Mouse (Mus musculus): ENCODE measurements at regions not wholly inside any gene's neighbourhood (a gene's known extent, or its start where the extent isn't known, plus 50 kb on each side); places are given as distances from the start of the nearest gene placed in this dataset.
A peak's percentile ranks its signal among the peaks of the same experiment; 100 is the strongest.

GRCm38 (mm10) chr14:105841888-105842287 lies 54.7 kb downstream of the Spry2 start:
- DNase-seq (ENCODE audit: low spot score), result peak; percentile 12

DNA sequence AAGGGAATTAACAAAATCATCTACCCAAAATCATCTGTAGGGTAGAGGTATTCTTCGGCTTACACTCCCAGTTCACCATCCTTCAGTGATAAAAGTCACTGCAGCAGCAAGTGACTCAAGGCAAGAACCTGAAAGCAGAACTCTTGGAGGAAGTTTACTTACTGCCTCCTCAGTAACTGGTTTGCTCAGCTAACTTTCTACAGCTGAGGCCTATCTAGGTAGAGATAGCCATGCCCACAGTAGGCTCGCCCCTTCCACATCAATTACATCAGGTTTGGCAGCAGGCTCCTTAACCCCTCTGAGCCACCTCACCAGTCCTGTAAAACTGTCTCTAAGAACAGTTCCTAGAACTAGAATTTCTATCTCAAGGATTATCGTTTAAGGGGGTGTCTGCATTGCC lies 59.1 kb downstream of the Spry2 start:
- no peak for DNase-seq (ENCODE audit: low spot score)

DNA sequence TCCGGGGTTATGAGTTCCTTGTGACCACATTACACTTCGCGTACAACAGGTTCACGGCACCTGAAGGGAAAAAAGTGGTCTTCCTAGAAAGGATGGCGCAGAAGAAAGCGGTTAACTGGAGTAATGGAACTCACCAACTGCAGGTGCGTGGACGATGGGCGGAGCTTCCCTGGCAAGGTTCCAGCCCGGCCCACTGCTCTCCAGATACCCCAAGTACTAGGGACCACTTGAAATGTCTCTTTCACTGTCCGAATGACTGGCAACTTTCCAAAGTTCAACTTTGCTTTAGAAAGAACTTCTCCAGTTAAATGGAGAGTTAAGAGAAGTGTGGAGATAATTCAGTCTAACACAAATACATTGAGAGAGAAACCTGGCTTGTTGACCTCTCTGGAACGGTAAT lies 65.9 kb downstream of the Spry2 start:
- DNase-seq (ENCODE audit: low spot score), result no peak

- DNase-seq (ENCODE audit: low spot score), result no peak
Observed at GRCm38 (mm10) chr14:105830301-105830700, 66.3 kb downstream of the Spry2 start.

DNA sequence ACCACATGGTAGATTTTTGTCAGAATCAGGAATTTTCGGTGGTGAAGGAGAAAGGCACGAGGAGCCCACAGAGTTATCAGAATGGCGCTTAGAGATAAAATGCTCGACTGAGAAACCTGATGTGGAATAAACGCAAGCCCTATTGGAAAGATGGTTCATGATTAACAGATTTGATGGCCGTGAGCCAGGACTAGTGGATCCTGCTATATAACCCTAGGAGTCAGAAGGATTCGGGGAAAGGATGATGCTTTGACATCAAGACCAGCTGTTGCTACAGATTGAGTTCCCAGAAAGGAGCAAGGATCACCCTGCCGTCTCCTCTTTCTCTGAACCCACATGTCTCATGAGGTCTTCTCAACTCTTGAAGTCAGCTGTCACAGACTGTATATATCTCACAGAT lies 73.5 kb downstream of the Spry2 start:
- DNase-seq (ENCODE audit: low spot score), result no peak

DNA sequence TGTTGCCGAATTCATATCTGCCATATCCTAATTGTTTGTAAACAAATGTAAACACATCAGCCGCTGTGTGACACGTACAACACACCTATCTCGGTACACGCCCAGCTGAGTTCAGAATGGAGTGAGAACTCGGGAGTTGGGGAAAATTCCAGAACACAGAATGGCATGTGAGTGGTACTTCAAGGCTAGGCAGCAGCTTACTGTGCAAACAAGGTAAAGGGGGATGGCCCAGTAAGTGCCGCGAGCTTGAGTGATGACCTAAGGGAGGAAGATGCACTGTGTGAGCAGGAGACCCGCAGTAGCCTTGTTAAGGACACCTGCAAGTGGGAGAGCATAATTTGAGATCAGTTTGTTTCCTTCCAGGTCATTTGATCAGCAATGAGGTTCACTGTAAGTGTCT lies 74.0 kb downstream of the Spry2 start:
- DNase-seq (ENCODE audit: low spot score), result no peak

DNA sequence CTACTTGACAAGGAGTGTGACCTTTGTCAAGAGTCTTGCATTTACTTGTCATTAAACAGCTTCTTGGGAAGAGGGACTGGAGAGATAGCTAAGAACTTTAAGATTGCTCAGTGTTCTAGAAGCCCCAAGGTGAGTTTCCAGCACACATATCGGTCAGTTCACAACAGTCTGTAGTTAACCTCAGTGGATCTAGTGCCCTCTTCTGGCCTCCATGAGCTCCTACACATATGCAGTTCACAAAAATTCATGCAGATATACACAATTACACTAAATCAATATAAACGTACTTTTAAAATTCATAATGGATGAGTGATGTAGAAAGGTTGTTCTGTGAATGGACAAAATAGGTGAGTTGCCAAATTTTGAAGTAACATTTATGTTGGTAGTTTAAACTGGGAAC lies 77.1 kb downstream of the Spry2 start:
- no peak for DNase-seq (ENCODE audit: low spot score)

GRCm38 (mm10) chr14:105818841-105819240 lies 77.8 kb downstream of the Spry2 start:
- DNase-seq (ENCODE audit: low spot score), result no peak

GRCm38 (mm10) chr14:105817481-105817880 lies 79.1 kb downstream of the Spry2 start:
- DNase-seq (ENCODE audit: low spot score), result no peak

DNA sequence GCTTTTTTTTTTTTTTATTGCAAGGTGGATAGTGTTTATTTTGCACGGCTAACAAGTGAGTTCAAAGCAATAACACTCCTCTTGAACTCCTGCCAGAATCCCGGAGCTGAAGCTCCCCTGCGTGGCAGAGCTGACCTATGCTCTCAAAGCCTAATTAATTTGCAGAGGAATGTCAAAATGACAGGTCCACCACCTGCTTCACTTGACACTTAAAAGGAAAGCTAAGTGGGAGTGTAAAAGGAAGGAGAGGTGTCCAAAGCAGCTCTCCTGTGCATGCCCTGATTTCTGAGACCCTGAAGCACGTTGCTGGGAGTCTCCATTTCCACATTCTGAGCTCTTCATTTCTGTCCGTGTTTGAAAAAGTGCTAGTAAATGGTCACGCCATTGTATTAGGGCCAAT lies 80.8 kb downstream of the Spry2 start:
- DNase-seq (ENCODE audit: low spot score), result peak; percentile 43

DNA sequence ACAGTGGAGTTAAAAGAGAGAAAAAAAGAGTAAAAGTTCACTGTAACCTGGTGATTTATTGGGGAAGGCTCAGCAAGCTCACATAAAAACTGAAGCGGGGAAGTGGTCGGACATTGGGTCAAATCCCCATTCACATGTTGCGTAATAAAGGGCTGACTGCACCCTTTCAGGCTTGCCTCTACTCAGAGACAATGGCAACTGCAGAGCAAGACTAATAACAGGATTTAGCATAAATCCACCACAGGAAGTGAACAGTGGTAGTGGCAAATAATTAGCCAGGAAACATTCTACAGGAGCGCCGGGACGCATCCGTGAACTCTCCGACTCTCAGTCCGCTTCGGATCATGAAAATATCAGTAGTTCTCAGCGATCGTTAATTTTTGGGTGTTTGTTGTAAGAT lies 81.3 kb downstream of the Spry2 start:
- peak; percentile 45 for DNase-seq (ENCODE audit: low spot score)

- no peak for DNase-seq (ENCODE audit: low spot score)
Observed at GRCm38 (mm10) chr14:105813661-105814060, 83.0 kb downstream of the Spry2 start.

DNA sequence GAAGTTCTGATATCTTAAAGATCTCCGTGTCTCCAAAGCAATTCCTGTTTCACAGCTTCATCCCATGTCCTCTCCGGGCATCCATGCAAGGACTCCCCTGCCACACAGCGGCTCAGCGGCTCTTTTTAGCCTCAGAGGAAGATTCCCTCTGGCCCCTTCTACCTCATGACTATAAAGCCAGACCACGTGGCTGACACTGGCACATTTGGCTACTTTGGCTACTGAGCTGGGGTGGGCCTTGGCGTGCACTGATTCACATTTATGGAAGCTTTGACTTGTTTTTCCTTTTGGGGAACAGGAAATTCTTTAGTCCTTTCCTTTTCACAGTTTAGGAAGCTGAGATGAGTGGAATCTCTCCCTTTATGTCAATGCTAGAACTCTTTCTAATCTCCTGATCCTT lies 83.5 kb downstream of the Spry2 start:
- DNase-seq (ENCODE audit: low spot score), result no peak

DNA sequence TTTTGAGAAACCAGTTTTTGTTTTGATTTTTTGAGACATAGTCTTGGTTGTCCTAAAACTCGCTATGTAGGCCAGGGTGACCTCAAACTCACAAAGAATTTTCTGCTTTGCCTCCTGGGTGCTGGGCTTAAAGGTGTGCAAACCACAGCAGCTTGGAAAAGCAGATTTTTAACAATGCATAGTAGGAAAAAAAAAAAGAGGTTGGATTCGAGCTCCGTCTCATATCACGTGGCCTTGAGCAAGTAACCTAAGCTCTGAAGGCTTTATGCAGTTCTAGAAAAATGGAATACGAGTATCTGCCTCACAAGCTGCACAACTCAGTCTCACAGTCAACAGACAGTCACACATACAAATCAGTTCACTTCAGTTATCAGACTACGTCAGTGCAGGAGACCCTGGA lies 90.9 kb downstream of the Spry2 start:
- no peak for DNase-seq (ENCODE audit: low spot score)

GRCm38 (mm10) chr14:105805362-105805761 lies 91.3 kb downstream of the Spry2 start:
- no peak for DNase-seq (ENCODE audit: low spot score)

DNA sequence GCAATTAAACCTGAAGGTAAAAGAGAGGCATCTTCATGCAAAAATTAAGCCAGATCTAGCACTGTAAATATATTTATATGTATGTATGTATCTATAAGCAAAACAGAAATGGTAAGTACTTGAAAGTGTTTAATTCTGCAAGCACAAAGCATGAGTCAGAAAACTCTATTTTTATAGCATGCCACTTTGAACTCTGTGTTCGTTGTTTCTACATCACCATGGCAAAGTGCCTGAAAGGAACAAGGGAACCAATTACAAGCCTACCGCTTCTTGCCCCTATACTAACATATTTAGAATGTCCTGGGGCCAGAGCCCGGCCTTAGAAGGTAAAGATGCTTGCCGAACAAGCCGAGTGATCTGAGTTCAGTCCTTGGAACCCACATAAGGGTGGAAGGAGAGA lies 91.9 kb downstream of the Spry2 start:
- no peak for DNase-seq (ENCODE audit: low spot score)

DNA sequence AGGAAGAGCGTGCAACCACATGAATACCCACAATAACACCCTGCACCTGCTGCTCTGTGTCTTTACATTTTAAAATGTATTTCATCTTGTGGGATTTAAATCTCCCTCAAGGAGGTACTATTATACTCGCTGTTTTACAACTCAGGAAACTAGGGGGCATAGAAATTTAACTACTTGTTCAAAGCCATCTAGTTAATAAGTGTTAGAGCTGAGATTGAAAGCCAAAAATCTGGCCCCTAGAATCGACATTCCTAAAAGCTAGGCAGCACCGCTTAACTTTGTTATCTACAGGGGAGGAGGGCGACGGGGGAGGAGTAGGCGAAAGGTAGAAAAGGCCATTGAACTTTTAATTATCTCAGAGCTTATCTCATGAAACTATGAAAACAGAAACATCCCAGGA lies 93.3 kb downstream of the Spry2 start:
- no peak for DNase-seq (ENCODE audit: low spot score)

DNA sequence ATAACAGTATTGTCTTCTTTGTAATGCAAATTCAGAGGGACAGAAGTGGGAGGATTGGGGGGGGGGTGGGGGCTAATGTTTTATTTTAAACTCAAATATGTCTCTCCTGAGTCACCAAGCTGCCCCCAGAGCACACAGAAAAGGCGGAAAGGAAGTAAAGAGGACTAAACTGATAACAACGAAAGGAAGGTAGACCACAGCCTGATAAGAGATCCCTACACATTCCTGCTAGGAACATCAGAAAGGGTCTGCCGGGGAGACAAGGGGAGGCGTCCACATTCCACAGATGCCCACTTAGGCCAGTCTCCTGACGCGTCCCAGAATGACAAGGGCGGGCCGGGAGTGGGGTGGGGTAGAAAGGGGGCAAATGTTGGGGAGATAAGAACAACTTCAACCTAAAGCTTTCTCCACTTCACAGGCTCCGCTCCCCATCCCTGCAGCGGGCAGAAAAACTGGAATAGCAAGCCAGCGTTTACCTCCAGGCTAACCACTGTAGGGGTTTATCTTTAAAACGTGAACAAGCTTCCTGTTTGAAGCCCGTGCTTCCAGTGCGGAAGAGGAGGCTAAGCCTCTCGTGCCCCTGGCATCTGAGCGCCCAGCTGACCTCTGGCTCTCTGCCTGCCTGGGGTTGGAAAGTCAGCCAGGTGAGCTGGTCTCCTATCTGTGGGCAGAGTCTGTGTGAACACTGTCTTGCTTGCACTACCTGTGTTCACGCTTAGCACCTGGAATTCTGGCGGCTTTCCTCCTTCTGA lies 93.9 kb downstream of the Spry2 start:
- DNase-seq (ENCODE audit: low spot score), result peak; percentile 12

- no peak for DNase-seq (ENCODE audit: low spot score)
Observed at GRCm38 (mm10) chr14:105800142-105800925, 96.3 kb downstream of the Spry2 start.

- DNase-seq (ENCODE audit: low spot score), result peak; percentile 76
Observed at GRCm38 (mm10) chr14:105799401-105799861, 97.2 kb downstream of the Spry2 start.

GRCm38 (mm10) chr14:105793010-105793702 lies 103.5 kb downstream of the Spry2 start:
- DNase-seq (ENCODE audit: low spot score), result no peak

DNA sequence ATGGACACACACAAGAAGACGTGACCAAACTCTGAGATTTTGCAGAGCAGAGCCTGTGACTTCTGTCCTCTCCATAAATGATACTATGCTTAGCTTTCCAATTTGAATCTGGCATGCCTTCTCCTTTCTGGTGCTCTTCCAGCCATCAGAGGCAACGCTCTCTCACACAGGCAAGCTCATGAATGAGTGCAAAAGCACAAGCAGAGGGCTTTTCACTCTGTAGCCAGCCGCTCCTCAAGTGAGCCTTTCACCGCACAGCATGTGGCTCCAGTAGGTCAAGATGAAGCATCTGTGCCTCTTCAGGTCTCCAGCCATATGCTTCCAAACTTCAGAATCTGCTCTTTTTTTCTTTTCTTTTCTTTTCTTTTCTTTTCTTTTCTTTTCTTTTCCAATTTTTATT lies 106.2 kb downstream of the Spry2 start:
- DNase-seq (ENCODE audit: low spot score), result no peak

DNA sequence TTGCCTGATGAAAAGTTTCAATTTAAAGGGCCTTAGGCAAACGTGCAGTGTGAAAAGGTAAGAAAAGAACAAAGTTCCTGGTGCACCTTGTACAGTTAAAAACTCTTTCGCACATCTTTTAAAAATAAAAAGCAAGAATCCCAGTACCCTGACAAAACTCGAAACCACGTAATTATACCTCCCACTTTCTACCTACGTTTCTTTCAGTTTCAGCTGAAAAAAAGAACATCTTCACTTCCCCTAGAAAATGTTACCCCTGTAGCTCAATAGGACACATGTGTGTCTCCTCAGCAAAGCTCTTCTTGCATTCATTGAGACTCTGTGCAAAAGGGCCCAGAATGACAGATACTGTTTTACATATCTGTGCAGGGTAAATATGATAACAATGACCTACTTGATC lies 113.2 kb downstream of the Spry2 start:
- no peak for DNase-seq (ENCODE audit: low spot score)

Measured in retina, embryonic 14.5 days (tissue).